Mouse (Mus musculus) leukemia stem cell, adult 10-12 weeks (primary cell): ENCODE data around the gene Tmem229b. TPM values are rescaled to one million over a fixed set of nuclear protein-coding genes. Genes with fewer than 3 reads are reported as not detected.

ENCODE experiments used
- polyA plus RNA-seq: library from polyadenylated mRNA; stranded (reverse); fragments of >175 nt; gene quantifications from 2 replicates; pipeline ENCODE4 v1.2.3, GENCODE M21; 2012; ENCODE audit warnings: low replicate concordance

Gene Tmem229b
- polyA plus RNA-seq: 9.6 and 13.4 TPM in 2 replicates

DNA sequence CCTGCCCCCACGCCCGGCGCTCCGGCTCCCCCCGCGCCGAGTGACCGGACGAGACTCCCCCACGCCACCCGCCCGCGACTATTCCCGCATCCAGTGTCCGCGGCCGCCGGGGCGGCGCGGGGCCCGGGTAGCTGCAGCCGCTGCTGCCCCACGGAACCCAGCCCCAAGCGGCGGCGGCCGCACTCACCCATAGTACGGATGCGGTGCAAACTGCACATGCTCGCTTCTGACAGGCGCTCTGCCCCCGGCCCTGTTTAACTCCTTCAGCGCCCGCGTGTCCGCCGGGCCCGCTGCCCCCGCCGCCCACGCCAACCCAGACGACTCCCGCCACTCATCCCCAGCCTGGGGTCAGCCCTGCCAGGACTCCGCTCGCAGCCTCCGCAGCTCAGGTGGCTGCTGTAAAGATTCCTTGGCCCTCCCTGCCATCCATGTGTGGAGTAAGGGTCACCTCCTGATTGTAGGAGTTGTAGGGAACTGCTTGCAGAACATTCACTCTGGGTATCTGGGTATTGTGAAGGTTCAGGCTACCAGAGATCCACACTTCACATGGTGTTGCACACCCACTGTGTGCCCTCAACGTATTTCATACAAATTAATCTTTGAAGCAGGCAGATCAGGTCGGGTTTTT lies at the start of gene Tmem229b:
Gene Tmem229b (minus strand): TSS at position 502 of the 628 bp plus-strand sequence.

DNA sequence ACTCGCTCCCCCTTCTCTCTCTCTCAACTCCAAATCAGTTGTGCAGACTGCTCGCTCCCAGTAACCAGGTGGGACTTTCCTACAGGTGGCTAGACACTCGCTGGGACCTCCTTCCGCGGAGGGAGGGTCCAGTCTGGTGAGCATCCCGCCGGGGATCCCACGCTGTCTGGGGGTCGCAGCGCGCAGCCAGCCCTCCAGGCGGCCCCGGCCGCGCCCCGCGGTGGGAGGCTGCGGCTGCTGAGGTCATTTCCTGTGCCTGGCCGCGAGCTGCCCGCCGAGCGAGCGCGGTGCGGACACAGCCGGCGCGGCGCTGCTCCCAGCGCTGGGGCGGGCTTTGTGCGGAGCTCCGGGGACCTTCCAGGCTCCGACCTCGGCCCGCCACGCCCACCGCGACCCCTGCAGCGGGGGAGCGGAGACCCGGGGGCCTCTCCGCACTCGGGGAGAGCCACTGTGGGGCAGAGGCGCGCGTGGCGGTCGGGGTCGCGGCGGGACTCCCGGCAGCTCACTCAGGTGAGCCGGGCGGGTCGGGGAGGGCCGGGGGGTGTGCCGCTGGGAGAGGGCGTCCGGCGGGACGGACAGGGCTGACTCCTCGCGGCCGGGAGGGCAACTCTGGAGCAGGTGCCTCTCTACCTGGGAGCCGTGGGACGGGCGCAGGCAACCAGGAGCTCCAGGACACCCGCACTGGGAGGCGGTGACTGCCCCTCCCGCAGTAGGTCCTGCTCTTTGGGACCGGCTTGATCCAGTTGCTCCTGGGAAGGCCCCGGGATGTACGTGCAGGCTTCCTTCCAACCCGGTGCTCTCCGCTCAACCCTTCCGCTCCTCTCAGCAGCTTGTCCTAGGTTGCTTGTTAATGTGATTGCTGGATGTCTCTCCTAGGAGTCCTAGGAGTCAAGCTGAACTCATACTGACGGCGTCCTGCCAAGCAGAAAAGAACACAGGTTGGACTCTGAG lies 21.8 kb upstream of the Tmem229b start, which contains the start of gene Plekhh1:
Gene Plekhh1 (plus strand): TSS at position 253 of the 951 bp plus-strand sequence.

Other genes starting within 250 kb of the Tmem229b start
- gene Atp6v1d, start 146.0 kb downstream of the Tmem229b start, polyA plus RNA-seq: 1.4 and 6.1 TPM in 2 replicates
- 3.8 and 24.2 TPM in 2 replicates for gene Eif2s1, start 145.8 kb downstream of the Tmem229b start, polyA plus RNA-seq
- gene Plek2, start 100.7 kb downstream of the Tmem229b start, polyA plus RNA-seq: 1.5 and 22.3 TPM in 2 replicates
- gene Plekhh1, start 21.5 kb upstream of the Tmem229b start, polyA plus RNA-seq: 0.09 and 0.20 TPM in 2 replicates
- 2.7 and 9.8 TPM in 2 replicates for gene Pigh, start 82.0 kb upstream of the Tmem229b start, polyA plus RNA-seq
- 0.24 TPM in 1 of 2 replicates, not detected in the other for gene Arg2, start 123.2 kb upstream of the Tmem229b start, polyA plus RNA-seq
- gene Vti1b, start 165.0 kb upstream of the Tmem229b start, polyA plus RNA-seq: 39.5 and 39.8 TPM in 2 replicates
- gene Rdh11, start 184.7 kb upstream of the Tmem229b start, polyA plus RNA-seq: 0.63 and 1.5 TPM in 2 replicates
- gene Rdh12, start 201.3 kb upstream of the Tmem229b start, polyA plus RNA-seq: 0.15 and 0.40 TPM in 2 replicates